Mouse (Mus musculus) small intestine, adult 2 months (tissue): Measurements from ENCODE around the gene Nf1. TPM values are rescaled to one million over a fixed set of nuclear protein-coding genes. Genes with fewer than 3 reads are reported as not detected.

Source experiments
- H3K27ac ChIP-seq: fragments of 200-500 bp; 2 replicates; pipeline ENCODE4 v1.5.1; 2012; ENCODE audit warnings: low read depth, low read length, control low read depth, inconsistent platforms; ENCODE audit not compliant: insufficient read depth
- H3K27me3 ChIP-seq: fragments of 200-500 bp; 2 replicates; pipeline ENCODE4 v1.6.1; 2012; ENCODE audit warnings: mild to moderate bottlenecking, moderate library complexity, low read length, inconsistent platforms; ENCODE audit not compliant: control insufficient read depth, insufficient read depth
- H3K36me3 ChIP-seq: fragments of 200-500 bp; 2 replicates; pipeline ENCODE4 v1.6.1; 2012; ENCODE audit warnings: mild to moderate bottlenecking, low read length, control low read depth, inconsistent platforms; ENCODE audit not compliant: control insufficient read depth, insufficient read depth
- H3K4me1 ChIP-seq: fragments of 200-500 bp; 2 replicates; pipeline ENCODE4 v1.6.1; 2012; ENCODE audit warnings: low read length, inconsistent platforms, mixed read lengths; ENCODE audit not compliant: control insufficient read depth, insufficient read depth, insufficient read length
- H3K4me3 ChIP-seq: fragments of 200-500 bp; 2 replicates; pipeline ENCODE4 v1.5.1; 2012; ENCODE audit warnings: low read depth, mild to moderate bottlenecking, control low read depth, inconsistent platforms, low read length, moderate library complexity
- CTCF ChIP-seq: fragments of 200-500 bp; IDR thresholded peaks from 2 replicates; pipeline ENCODE4 v1.5.1; 2012; ENCODE audit warnings: low read depth, mild to moderate bottlenecking, control low read depth, inconsistent platforms, low read length, moderate library complexity, mixed read lengths; ENCODE audit not compliant: insufficient replicate concordance, insufficient read length; ENCODE audit errors: extremely low read depth
- POLR2A ChIP-seq: fragments of 200-500 bp; IDR thresholded peaks from 2 replicates; pipeline ENCODE4 v1.6.1; 2012; ENCODE audit warnings: low read depth, mild to moderate bottlenecking, control low read depth, inconsistent platforms, low read length, moderate library complexity
- WGBS: fragments of 180-500 bp; shearing (Covaris S2); methylation state at CpG from one replicate; pipeline ENCODE4 v1.1.7; 2018; 5-methylcytosine and 5-hydroxymethylcytosine counted together
- polyA plus RNA-seq: library from polyadenylated mRNA; depleted of rRNA; stranded (reverse); fragments of >200 nt; gene quantifications from 2 replicates; pipeline ENCODE4 v1.2.3, GENCODE M21; 2012

The Nf1 gene
- polyA plus RNA-seq, 1 experiment: 7.0 TPM

DNA sequence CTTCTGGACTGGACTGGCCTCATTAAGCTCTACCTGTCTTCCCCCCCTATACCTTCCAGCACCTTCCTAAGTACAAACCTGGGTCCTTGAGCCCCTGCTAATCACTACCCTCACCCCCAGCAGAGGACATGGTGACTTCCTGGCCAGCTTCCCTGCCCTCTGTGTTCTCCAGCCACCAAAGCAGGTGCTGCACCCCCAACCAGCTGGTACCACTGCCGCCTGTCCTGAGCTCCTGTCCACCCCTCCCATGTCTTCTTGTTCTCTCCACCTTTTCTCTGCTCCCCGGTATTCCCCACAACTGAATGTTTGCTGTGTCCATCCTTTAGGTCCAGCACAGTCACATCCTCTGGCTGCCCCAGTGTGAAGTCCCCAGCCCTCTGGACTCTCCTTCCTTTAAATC, 271.0 kb downstream of the Nf1 start:
- H3K27ac ChIP-seq: no peak overlapping the region

DNA sequence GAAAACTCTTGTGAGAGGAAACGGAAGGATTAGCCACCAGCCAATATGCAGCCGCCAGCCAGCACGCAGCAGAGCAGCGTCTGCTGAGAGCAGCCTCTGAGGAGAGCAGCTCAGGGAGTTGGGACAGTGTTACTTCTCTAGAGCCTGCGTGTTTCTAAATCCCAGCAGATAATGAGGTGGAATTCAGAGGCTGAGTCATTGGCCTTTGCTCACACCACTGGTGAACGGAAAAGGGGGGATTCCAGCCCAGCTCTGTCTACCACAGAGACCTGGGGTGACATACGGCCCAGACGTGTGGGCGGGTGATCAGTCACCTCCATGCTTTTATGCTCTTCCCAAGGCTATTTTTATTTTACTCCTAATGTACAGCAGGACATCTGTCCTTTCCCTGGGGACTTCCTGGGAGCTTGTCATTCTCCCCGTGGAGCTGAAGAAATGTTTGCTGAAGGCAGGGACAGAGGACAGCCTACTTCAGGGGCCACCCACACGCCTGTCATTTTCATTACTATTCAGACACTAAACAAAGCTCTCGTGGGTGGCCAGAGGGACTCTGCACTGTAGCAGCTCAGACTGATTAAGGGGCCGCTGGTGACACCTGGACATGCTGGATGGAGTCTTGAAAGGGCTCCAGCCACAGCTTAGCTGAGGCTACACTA, 271.6 kb downstream of the Nf1 start:
- Histone ChIP-seq H3K27ac (no peak overlapping the region), H3K4me1 (0 out of 2 replicates have a peak, but pooled peaks cover 3% of the 10 kb centered on the region), H3K36me3 (no peaks in the 10 kb centered on the region), H3K27me3 (no peaks in the 10 kb centered on the region), H3K4me3 (no peak overlapping the region)
- 27% methylated on average over 13 of the region's 13 CpGs for WGBS
- TF ChIP-seq CTCF: no peak
- no peak for TF ChIP-seq POLR2A

More for the DNA sequence above, 271.0 kb downstream of the Nf1 start:
- Histone ChIP-seq H3K36me3 (no peaks in the 10 kb centered on the region), H3K27me3 (no peaks in the 10 kb centered on the region), H3K4me3 (no peak overlapping the region), H3K4me1 (0 out of 2 replicates have a peak, but pooled peaks cover 3% of the 10 kb centered on the region)
- WGBS: 63% methylated on average over 2 of the region's 2 CpGs
- TF ChIP-seq POLR2A (no peak), CTCF (no peak)

GRCm38 (mm10) chr11:79612046-79612600, 272.6 kb downstream of the Nf1 start:
- Histone ChIP-seq H3K4me1 (0 out of 2 replicates have a peak, but pooled peaks cover 3% of the 10 kb centered on the region), H3K27ac (no peak overlapping the region), H3K4me3 (no peak overlapping the region), H3K36me3 (no peaks in the 10 kb centered on the region), H3K27me3 (no peaks in the 10 kb centered on the region)
- TF ChIP-seq POLR2A (no peak), CTCF (no peak)
- 16% methylated on average over 1 of the region's 1 CpGs for WGBS

- Histone ChIP-seq H3K36me3 (no peaks in the 10 kb centered on the region), H3K4me1 (0 out of 2 replicates have a peak, but pooled peaks cover 3% of the 10 kb centered on the region), H3K27ac (no peak overlapping the region), H3K4me3 (no peak overlapping the region), H3K27me3 (no peaks in the 10 kb centered on the region)
- WGBS: 47% methylated on average over 3 of the region's 3 CpGs
- no peak for TF ChIP-seq CTCF
- no peak for TF ChIP-seq POLR2A
Observed at GRCm38 (mm10) chr11:79613084-79613483, 273.6 kb downstream of the Nf1 start.

GRCm38 (mm10) chr11:79613711-79614110, 274.2 kb downstream of the Nf1 start:
- Histone ChIP-seq H3K36me3 (no peaks in the 10 kb centered on the region), H3K4me3 (no peak overlapping the region), H3K4me1 (0 out of 2 replicates have a peak, but pooled peaks cover 3% of the 10 kb centered on the region), H3K27me3 (no peaks in the 10 kb centered on the region), H3K27ac (no peak overlapping the region)
- no peak for TF ChIP-seq CTCF
- no peak for TF ChIP-seq POLR2A
- 52% methylated on average over 4 of the region's 4 CpGs for WGBS

DNA sequence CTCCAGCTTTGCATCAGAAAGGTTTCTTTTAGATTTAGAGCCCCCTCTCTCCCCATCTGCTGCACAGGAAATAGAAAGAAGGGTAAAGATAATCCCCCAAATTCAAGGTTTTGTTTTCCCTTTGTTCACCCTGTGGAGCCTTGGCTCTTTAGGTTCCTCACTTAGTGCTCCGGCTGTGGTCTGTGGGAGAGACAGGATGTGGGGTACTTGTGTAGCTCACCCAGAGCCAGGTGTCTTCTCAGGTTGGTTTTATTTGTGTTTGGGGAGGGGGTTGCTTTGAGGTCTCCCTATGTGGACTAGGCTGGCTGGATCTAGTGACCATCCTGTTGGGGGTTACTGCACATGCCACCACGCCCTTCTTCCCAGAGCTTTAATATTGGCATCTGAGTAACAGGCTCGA, 275.4 kb downstream of the Nf1 start:
- H3K27ac ChIP-seq: no peak overlapping the region
- no peaks in the 10 kb centered on the region for H3K27me3 ChIP-seq
- WGBS: 69% methylated on average over 3 of the region's 3 CpGs
- TF ChIP-seq CTCF (no peak), POLR2A (no peak)
- H3K4me1 ChIP-seq: 0 out of 2 replicates have a peak, but pooled peaks cover 3% of the 10 kb centered on the region
- no peaks in the 10 kb centered on the region for H3K36me3 ChIP-seq
- H3K4me3 ChIP-seq: no peak overlapping the region

- Histone ChIP-seq H3K4me1 (0 out of 2 replicates have a peak, but pooled peaks cover 3% of the 10 kb centered on the region), H3K27me3 (no peaks in the 10 kb centered on the region), H3K4me3 (no peak overlapping the region), H3K36me3 (no peaks in the 10 kb centered on the region), H3K27ac (no peak overlapping the region)
- WGBS: 62% methylated on average over 5 of the region's 5 CpGs
- TF ChIP-seq CTCF (no peak), POLR2A (no peak)
Observed at GRCm38 (mm10) chr11:79615871-79616270, 276.4 kb downstream of the Nf1 start.
